15 mouse cellular contexts compared by ENCODE assay signal in the genomic region with DNA sequence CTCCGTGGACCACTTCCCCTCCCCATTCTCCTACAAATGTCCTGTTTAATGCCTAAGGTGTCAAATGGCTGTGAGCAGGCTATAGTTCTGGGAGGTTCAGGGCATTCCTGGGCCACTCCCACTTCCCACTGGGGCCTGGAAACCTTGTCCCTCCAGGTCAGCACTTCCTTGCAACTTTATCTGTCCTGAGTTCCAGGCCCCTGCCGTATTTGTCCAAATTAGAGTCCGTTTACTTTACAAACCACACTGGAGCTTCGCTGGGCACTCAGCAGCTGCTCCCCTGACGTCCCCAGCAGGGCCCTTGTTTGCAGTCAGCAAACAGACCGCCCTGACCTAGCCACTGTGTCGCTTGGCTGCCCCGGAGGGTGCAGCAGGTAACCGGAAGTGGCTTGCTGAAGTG. TPM values are rescaled to one million over a fixed set of nuclear protein-coding genes. Genes with fewer than 3 reads are reported as not detected.
A peak's percentile ranks its signal among the peaks of the same experiment; 100 is the strongest.
DNase-seq lines count a peak whose midpoint lies in the region; ATAC-seq and TF ChIP-seq lines count a peak whose summit lies in the region.
"Had no signal": no experiment of that assay in that cellular context is flagged by ENCODE, and none has a peak within 500 bp of the region (broad histone marks: within the 10 kb centered on the region; RNA-seq: fewer than 3 reads in every experiment).

No protein-coding gene starts in this region.

- ATAC-seq in intestine, embryonic 14.5 days (replicated peaks; ENCODE audit: low FRiP score, low TSS enrichment, low read depth) = no peak
- peak; percentile 87 for ATAC-seq in stomach, embryonic 15.5 days (ENCODE audit: insufficient read depth, low FRiP score, low read depth)
- ATAC-seq in midbrain, postnatal 0 days (ENCODE audit: low FRiP score) = no peak
- ATAC-seq in midbrain, embryonic 11.5 days (ENCODE audit: low FRiP score) = no peak

- H3K9me3 ChIP-seq in intestine, embryonic 14.5 days (ENCODE audit: control insufficient read depth, low read length) = no peaks in the 10 kb centered on the region
- H3K9me3 ChIP-seq in stomach, embryonic 15.5 days = no peaks in the 10 kb centered on the region
- no peaks in the 10 kb centered on the region for H3K9me3 ChIP-seq in midbrain, postnatal 0 days (ENCODE audit: low read length)
- H3K9me3 ChIP-seq in midbrain, embryonic 11.5 days (ENCODE audit: control insufficient read depth, low read length) = no peaks in the 10 kb centered on the region
- H3K9me3 ChIP-seq: G1E had no signal

- 0 out of 2 replicates have a peak, but pooled peaks cover 3% of the 10 kb centered on the region for H3K27me3 ChIP-seq in intestine, embryonic 14.5 days (replicated peaks; ENCODE audit: control insufficient read depth, insufficient read depth, low read length)
- H3K27me3 ChIP-seq in stomach, embryonic 15.5 days (replicated peaks) = 0 out of 2 replicates have a peak, but pooled peaks cover 3% of the 10 kb centered on the region
- H3K27me3 ChIP-seq in midbrain, postnatal 0 days (ENCODE audit: insufficient read depth, low read length) = no peaks in the 10 kb centered on the region
- no peaks in the 10 kb centered on the region for H3K27me3 ChIP-seq in midbrain, embryonic 11.5 days (ENCODE audit: control insufficient read depth, insufficient read depth, low read length)

- no peak overlapping the region for H3K4me3 ChIP-seq in intestine, embryonic 14.5 days (ENCODE audit: low read depth, low read length)
- no peak overlapping the region for H3K4me3 ChIP-seq in lung, adult 2 months (replicated peaks; ENCODE audit: extremely low read depth, low read depth, low read length)
- no peak overlapping the region for H3K4me3 ChIP-seq in stomach, embryonic 15.5 days (replicated peaks)
- H3K4me3 ChIP-seq in midbrain, postnatal 0 days (ENCODE audit: low read depth, low read length) = no peak overlapping the region
- H3K4me3 ChIP-seq in midbrain, embryonic 11.5 days (ENCODE audit: low read depth, low read length) = no peak overlapping the region
- H3K4me3 ChIP-seq: erythroblast, embryonic 14.5 days had no signal

- H3K27ac ChIP-seq in intestine, embryonic 14.5 days (ENCODE audit: low read depth) = no peak overlapping the region
- H3K27ac ChIP-seq in stomach, embryonic 15.5 days = peak overlapping the region; percentile 32; the same call in 1 of the 2 replicates
- no peak overlapping the region for H3K27ac ChIP-seq in midbrain, postnatal 0 days (ENCODE audit: low read depth, low read length)
- H3K27ac ChIP-seq in midbrain, embryonic 11.5 days (ENCODE audit: low read depth, low read length) = no peak overlapping the region

- peaks cover 5% of the 10 kb centered on the region; the same call in 1 of the 2 replicates for H3K4me1 ChIP-seq in intestine, embryonic 14.5 days (replicated peaks; ENCODE audit: control insufficient read depth, insufficient read depth, low read length)
- no peaks in the 10 kb centered on the region for H3K4me1 ChIP-seq in lung, adult 2 months (ENCODE audit: control insufficient read depth, insufficient read depth, low read length)
- peaks cover 7% of the 10 kb centered on the region for H3K4me1 ChIP-seq in stomach, embryonic 15.5 days
- no peaks in the 10 kb centered on the region for H3K4me1 ChIP-seq in midbrain, postnatal 0 days (ENCODE audit: insufficient read depth, low read length)
- H3K4me1 ChIP-seq in midbrain, embryonic 11.5 days (ENCODE audit: control insufficient read depth, insufficient read depth, low read length) = no peaks in the 10 kb centered on the region

- H3K9ac ChIP-seq in intestine, embryonic 14.5 days (ENCODE audit: low read length) = no peak overlapping the region
- no peak overlapping the region for H3K9ac ChIP-seq in stomach, embryonic 15.5 days
- no peak overlapping the region for H3K9ac ChIP-seq in midbrain, postnatal 0 days (replicated peaks; ENCODE audit: low read length, poor library complexity, severe bottlenecking)
- H3K9ac ChIP-seq in midbrain, embryonic 11.5 days (ENCODE audit: low read length) = no peak overlapping the region

- 3% methylated on average over 9 of the region's 9 CpGs for WGBS in intestine, embryonic 14.5 days
- 12% methylated on average over 9 of the region's 9 CpGs for WGBS in lung, adult 2 months
- 6% methylated on average over 9 of the region's 9 CpGs for WGBS in stomach, embryonic 15.5 days
- 27% methylated on average over 9 of the region's 9 CpGs for WGBS in midbrain, postnatal 0 days
- WGBS in midbrain, embryonic 11.5 days = 21% methylated on average over 9 of the region's 9 CpGs

- DNase-seq in lung, adult 18-20 months = peak; percentile 44 to 71
- no peak for DNase-seq in lung, postnatal 14 days
- no peak for DNase-seq in intestine, embryonic 14.5 days (ENCODE audit: low spot score)
- DNase-seq in lung, adult 2 months = peak; percentile 25
- DNase-seq in midbrain, postnatal 0 days (ENCODE audit: low spot score) = no peak
- DNase-seq in midbrain, embryonic 11.5 days (ENCODE audit: low spot score, missing footprints) = no peak
- DNase-seq in urinary bladder, postnatal 10 days (ENCODE audit: low spot score) = no peak
- DNase-seq: adrenal gland, postnatal 14 days; cerebellum, adult 9-11 months; heart, postnatal 14 days; left cerebral cortex, postnatal 4 days; thymus, adult 2 months had no signal

- H3K4me2 ChIP-seq in intestine, embryonic 14.5 days (ENCODE audit: low read length) = peak overlapping the region; percentile 20; the same call in 1 of the 2 replicates
- no peak overlapping the region for H3K4me2 ChIP-seq in stomach, embryonic 15.5 days
- no peak overlapping the region for H3K4me2 ChIP-seq in midbrain, postnatal 0 days (ENCODE audit: low read depth, low read length, poor library complexity, severe bottlenecking)
- H3K4me2 ChIP-seq in midbrain, embryonic 11.5 days = no peak overlapping the region

- no peaks in the 10 kb centered on the region for H3K36me3 ChIP-seq in intestine, embryonic 14.5 days (ENCODE audit: control insufficient read depth, insufficient read depth, low read length)
- no peaks in the 10 kb centered on the region for H3K36me3 ChIP-seq in stomach, embryonic 15.5 days
- no peaks in the 10 kb centered on the region for H3K36me3 ChIP-seq in midbrain, postnatal 0 days (ENCODE audit: insufficient read depth, low read length)
- no peaks in the 10 kb centered on the region for H3K36me3 ChIP-seq in midbrain, embryonic 11.5 days (ENCODE audit: control insufficient read depth, insufficient read depth, low read length)
- H3K36me3 ChIP-seq: G1E had no signal

- TF ChIP-seq POLR2A in lung, adult 2 months (IDR thresholded peaks at IDR 0.05; ENCODE audit: borderline replicate concordance, extremely low read depth, low read depth, low read length) = no peak

- no peak for TF ChIP-seq CTCF in lung, adult 2 months (IDR thresholded peaks at IDR 0.05; ENCODE audit: insufficient read depth, low read length)
- no peak for TF ChIP-seq CTCF in midbrain, postnatal 0 days (IDR thresholded peaks at IDR 0.05)

RNA-seq across cellular contexts. Expression of gene Gtf3a, which starts 36.3 kb away (rescaled TPM):
- 123 and 127 TPM in 2 replicates for polyA plus RNA-seq in intestine, embryonic 14.5 days (2014; fragmentation: Nextera tagmentation; extraction: Ambion mirVana)
- 35.2 and 52.8 TPM in 2 replicates for polyA plus RNA-seq in lung, adult 2 months (2012; rRNA removed)
- 116 and 122 TPM in 2 replicates for polyA plus RNA-seq in stomach, embryonic 15.5 days (2015; fragmentation: Nextera tagmentation; extraction: Ambion mirVana)
- total RNA-seq in midbrain, postnatal 0 days (2014; rRNA removed) = 61.3 and 64.8 TPM in 2 replicates
- 102 and 104 TPM in 2 replicates for polyA plus RNA-seq in midbrain, postnatal 0 days (2015; fragmentation: Nextera tagmentation; extraction: Ambion mirVana)
- 102 TPM in 2 replicates for polyA plus RNA-seq in midbrain, embryonic 11.5 days (2014; fragmentation: Nextera tagmentation; extraction: Ambion mirVana)

RNA-seq across cellular contexts. Expression of gene Mtif3, which starts 51.4 kb away (rescaled TPM):
- 23.0 and 24.7 TPM in 2 replicates for polyA plus RNA-seq in intestine, embryonic 14.5 days (2014; fragmentation: Nextera tagmentation; extraction: Ambion mirVana)
- 7.8 and 8.6 TPM in 2 replicates for polyA plus RNA-seq in lung, adult 2 months (2012; rRNA removed)
- 23.1 and 24.2 TPM in 2 replicates for polyA plus RNA-seq in stomach, embryonic 15.5 days (2015; fragmentation: Nextera tagmentation; extraction: Ambion mirVana)
- 15.8 and 25.8 TPM in 2 replicates for total RNA-seq in midbrain, postnatal 0 days (2014; rRNA removed)
- 17.1 and 20.5 TPM in 2 replicates for polyA plus RNA-seq in midbrain, postnatal 0 days (2015; fragmentation: Nextera tagmentation; extraction: Ambion mirVana)
- polyA plus RNA-seq in midbrain, embryonic 11.5 days (2014; fragmentation: Nextera tagmentation; extraction: Ambion mirVana) = 24.2 and 24.3 TPM in 2 replicates

Comparison
In these comparisons a context has a peak if more than half of its experiments do, and no peak if none do; other contexts are left out.
1. DNase-seq: peak in lung, adult 18-20 months (2 of 2) and lung, adult 2 months (single experiment); none in lung, postnatal 14 days (single experiment), intestine, embryonic 14.5 days (single experiment), midbrain, postnatal 0 days (single experiment), midbrain, embryonic 11.5 days (single experiment) and urinary bladder, postnatal 10 days (single experiment).